Mouse (Mus musculus): ENCODE data around the gene Nr2c2ap. TPM values are rescaled to one million over a fixed set of nuclear protein-coding genes. Genes with fewer than 3 reads are reported as not detected.

Nr2c2ap gene
- total RNA-seq, 4 experiments from 2014 or later: 24.5 to 26.7 (median 25.1) TPM

DNA sequence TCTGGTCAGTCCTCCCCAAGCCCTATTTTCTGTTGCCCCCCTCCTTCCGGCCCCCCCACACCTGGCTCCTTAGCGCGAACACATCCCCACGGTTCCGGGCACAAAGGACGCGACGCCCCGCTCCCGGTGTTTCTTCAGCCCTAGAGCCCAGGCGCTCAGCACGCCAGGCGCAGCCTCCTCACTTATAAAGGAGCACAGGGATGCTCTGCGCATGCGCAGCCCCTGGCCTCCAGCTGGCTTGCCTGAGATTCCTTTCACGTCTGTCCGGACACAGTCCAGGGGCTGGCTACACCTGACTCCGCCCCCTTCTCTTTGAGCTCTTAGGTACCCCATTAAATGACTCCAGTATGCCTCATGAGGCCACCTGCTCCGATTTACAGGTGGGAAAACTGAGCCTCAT lies 10.5 kb upstream of the Nr2c2ap start, which contains the start of gene Ncan:
Ncan (minus strand) TSS at position 207 of the 400 bp plus-strand sequence.
- no peak for DNase-seq

DNA sequence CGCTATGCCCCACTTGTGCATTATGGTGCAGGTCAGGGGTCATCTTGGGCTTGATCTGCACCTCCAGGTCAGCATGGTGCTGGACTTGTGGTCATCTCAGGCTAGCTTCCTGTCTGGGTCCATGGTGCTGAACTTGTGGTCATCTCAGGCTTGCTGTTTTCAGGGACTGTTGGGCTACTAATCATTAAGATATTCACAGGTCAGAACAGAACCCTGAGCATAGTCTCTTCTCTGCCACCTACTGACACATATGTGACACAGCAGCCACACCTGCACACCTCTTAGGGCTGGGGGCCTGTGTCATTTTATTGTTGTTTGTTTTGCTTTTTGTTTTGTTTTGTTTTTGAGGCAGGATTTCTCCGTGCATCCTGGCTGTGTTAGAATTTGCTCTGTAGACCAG lies 8.3 kb upstream of the Nr2c2ap start:
- no peak for DNase-seq

DNA sequence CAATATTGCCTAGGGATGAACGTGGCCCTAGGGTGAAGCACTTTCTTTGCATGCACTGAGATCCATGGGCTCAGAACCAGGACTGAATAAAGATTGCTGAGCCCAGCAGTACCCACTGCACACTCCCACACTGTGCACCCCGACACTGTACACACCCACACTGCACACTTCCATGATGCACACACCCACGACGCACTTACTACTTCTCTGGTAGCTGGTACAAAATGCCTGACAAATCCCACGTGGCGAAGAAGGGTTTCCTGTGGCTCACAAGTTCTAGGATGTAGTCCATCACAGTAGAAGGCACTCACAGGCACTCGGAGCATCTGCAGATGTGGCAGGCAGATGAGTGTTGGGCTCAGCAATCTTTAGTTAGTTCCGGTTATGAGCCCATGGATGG lies 6.1 kb upstream of the Nr2c2ap start:
- no peak for DNase-seq

DNA sequence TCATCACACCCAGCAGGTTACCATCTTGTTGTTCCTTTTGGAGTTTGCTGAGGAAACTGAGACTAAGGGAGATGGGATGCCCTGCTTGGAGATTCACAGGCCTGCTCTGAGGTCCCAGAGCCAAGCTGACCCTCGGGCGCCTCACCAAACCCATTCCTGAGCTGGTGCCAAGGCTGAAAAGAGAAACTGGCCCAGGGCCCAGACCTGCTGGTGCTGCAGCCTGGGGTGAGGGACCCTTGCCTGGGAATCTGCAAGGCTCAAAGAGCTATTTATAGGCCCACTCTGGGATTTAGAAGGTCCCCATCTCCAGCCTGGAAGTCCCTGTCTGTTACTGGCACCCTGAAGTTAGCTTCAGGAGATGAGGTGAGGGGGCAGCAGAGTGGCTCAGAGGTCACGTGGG lies 2.7 kb upstream of the Nr2c2ap start:
- peak; percentile 34 for DNase-seq

DNA sequence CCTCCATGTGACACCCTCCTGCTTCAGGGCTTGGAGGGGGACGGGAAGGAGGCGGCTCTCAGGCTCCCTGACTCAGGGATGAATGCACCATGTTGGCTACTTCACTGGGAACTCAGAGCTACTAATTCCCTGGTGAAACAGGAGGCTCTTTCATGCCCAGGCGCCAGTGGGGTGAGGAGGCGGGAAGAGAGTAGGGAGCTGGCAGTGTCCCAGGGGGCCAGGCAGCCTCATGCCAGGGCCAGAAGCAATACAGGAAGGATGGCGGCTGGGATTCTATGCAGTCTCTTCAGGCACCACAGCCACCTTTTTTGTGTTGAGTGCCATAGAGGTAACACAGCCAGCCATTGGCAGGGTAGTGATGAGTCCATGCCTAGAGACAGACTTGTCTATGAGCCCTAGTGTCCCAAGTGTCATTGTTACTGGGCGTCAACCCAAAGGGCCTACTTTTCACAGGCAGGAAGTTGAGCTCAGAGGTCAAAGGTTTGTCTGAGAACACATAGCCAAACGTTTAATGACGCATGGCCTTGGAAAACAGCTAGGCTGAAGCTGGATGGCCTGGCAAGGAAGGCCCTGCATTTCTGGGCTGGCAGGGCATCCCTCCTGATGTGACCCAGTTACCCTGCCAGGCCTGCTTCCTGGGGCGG lies 1.7 kb upstream of the Nr2c2ap start:
- DNase-seq: peak; percentile 28

DNA sequence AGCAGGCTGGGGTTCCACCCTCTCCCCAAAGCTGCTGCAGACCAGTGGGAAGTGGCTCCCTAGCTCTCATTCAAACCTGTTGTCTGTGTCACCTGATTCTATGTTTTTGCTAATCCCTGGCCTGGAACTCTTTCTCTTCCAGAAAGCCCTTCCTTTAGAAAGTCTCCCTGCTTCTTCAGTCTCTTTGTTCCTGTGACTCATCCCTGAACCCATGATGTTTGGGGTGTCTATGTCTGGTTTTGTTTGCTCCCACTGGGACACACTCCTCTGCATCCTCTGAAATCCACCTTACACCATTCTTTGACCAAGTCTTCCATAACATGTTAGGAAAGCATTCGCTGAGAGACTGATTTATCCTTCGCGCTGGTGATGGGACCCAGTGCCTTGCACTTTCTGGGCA lies 1.1 kb upstream of the Nr2c2ap start:
- DNase-seq: no peak

DNA sequence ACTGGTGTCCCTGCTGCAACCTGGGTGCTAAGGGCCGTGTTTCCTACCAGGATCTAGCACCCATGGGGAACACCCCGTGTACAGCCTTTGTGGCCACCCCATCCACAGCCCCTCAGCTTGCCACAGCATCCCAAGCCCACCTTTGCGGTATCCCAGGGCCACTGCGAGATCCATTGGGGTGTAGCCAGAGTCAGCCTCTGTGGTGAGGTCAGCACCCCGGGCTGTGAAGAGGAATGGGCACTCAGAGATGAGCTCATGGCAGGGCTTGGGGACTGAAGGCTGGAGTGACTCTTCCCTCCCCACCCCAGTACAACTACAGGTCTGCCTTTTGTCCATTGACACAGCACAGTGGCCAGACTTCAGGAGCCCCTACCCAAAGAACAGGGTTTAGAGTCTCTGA lies 3.0 kb downstream of the Nr2c2ap start:
- DNase-seq: no peak

DNA sequence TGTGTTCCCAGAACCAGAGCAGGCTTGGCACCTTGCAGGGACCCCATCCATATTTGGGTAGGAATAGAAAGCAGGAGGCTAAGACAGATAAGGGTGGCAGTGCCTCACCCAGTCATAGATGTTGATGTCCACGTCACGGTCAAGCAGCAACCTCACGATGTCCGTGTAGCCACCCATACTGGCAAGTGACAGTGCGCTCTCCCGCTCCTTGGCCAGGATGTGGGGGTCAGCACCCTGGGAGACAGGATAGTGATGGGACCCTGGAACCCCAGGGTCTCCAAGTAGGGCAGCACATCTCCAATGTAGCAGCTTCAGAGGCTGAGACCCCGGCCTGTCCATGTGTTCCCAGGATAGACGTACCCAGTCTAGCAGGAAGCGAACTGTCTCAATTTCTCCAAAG lies 3.8 kb downstream of the Nr2c2ap start:
- DNase-seq: no peak

DNA sequence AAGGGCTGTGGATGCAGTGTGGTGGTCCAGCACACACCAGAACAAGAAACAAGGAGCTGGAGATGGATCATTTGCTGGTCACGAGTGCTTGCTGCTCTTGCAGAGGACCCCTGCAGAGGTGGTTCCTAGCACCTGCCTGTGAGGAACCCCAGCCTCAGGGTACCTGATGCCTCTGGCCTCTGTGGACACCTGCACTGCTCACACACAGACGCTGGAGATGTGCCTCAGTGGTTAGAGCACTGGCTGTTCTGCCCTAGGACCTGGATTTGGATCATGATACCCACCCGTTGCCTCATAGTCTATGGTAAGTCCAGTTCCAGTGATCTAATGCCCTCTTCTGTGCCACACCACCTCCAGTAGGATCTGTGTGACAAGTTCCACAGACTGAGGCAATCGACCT lies 5.5 kb downstream of the Nr2c2ap start:
- no peak for DNase-seq

DNA sequence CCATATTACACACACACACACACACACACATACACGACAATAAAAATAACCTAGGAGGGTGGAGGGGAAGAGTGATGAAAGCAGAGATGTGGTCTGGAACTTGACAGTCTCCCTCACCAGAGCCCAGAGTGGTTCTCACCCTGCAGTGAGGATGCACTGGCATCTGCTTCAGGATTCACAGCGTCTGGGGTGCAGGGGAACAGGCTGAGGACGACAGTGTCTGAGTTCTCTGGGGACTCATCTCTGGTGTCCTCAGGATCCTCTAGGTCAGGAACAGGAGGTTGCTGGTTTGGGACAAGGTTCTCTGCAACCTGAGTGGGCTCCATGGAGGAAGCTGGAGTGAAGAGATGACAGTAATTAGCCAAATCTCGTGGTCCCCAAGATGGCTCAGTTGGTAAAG lies 6.8 kb downstream of the Nr2c2ap start:
- no peak for DNase-seq

DNA sequence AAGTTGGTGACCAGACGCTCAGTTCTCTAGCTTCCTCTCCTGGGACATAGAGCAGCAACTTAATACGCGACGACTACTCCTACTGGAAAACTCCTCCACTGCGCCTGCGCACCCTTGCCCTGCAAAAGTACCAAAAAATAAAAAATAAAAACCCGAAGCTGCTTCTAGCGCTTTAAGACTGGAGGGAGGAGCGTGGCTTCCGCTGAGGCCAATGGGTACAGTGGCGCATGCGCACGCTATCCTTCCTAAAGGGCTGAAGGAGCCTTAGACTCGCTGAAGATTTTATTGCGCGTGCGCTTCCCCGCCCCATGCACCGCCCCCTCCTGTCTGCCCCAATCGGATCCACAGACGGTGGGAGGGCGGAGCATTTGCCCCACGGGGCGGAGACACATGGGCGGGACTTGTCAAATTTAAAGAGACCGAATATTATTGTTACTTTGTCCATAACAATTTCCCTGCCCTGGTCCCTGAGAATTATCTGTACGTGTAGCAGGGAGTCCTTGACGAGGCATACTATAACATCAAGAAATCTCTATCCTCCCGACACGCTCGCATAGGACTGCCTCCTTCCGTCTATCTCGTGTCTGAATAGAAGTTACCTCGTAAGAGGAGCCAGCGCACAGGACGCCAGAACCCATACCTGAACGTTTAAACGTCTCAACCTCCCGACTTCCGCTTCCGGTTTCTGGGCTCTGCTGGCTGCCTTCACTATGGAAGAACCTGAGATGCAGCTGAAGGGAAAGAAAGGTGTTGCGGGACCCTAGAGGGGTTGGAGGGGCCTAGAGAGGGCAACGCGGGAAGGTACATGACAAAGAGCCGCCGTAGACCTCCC lies 8.1 kb downstream of the Nr2c2ap start, which contains the start of the genes Rfxank, Borcs8 and Mef2b:
Rfxank (minus strand) TSS at position 129 of the 832 bp plus-strand sequence.
Borcs8 (plus strand) TSS at position 474 of the 832 bp plus-strand sequence.
Mef2b (plus strand) TSS at position 686 of the 832 bp plus-strand sequence.
- peak; percentile 99 for DNase-seq

DNA sequence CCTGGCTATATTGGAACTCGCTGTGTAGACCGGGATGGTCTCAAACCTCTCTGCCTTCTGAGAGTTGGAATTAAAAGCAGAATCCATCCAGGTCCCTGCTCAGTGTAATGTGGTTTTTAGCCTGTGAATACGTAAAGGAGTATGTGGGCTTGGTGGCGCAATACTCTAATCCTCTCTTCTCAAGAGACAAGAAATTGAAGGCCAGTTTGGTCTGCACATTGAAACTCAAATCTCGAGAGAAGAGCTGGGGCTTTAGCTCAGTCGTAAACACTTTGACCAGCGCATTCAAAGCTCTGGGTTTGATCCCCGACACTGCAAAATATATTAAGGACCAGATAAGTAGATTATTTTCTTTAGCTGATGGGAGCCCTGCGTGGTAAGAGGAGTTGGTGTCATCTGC lies 8.8 kb downstream of the Nr2c2ap start:
- no peak for DNase-seq

DNA sequence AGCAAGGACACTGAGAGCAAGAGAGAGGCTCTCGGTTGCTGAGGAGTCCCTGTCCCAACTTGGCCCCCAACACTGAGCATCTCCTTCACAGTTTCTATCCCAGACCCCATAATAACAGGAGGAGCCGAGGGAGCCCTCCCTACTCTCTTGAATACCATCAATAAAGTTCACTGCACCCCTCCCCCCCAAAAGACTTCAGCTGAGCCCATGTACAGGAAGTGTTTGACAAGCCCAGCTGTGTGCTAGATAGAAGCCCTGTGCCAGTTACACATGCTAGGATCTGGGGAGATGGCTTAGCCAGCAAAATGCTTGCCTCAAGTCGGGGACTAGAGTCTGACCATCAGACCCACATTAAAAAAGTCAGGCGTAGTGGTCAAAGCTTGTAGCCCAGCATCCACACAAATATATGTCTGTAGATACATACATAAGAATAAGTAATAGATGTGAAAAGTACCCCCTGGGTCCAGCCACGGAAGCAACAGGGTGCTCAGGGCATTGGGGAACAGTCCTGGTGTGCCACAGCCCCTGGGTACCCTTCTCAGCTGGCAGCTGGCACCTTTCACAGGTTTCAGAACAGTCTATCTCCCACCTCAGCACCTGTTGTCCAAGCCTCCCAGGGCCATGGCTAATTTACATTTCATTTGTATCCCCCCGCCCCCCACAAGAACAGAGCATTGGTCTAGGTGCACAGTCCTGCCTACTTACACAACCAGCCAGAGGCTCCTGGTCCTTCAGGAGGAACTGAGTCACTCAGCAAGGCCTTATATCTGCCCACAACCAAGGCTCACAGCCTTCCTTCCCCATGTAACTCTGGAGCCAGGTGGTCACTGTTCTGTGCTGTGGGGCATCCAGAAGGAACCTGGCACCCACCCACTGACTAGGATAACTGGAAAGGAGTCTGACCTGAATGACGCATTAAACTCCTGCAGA lies 16.8 kb downstream of the Nr2c2ap start:
- no peak for DNase-seq

DNA sequence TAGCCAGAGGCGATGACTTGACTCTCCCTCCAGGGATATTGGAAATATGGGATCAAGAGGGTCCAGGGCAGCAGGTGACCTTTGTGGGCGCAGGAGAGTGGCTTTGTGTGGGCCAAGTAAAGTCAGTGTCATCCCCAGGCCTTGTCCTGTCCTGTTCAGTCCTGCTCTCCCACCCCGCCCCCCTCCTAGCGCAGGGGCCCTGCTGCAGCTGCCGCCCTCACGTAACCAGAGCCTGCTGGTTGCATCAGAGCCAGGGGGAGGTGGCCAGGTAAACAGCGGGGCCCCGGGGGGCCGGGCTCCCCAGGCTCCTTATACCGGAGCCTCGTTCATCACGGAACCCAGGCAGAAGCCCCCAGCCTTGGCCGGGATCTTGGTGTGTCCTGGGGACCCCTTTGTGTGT lies 19.0 kb downstream of the Nr2c2ap start:
- DNase-seq: no peak

DNA sequence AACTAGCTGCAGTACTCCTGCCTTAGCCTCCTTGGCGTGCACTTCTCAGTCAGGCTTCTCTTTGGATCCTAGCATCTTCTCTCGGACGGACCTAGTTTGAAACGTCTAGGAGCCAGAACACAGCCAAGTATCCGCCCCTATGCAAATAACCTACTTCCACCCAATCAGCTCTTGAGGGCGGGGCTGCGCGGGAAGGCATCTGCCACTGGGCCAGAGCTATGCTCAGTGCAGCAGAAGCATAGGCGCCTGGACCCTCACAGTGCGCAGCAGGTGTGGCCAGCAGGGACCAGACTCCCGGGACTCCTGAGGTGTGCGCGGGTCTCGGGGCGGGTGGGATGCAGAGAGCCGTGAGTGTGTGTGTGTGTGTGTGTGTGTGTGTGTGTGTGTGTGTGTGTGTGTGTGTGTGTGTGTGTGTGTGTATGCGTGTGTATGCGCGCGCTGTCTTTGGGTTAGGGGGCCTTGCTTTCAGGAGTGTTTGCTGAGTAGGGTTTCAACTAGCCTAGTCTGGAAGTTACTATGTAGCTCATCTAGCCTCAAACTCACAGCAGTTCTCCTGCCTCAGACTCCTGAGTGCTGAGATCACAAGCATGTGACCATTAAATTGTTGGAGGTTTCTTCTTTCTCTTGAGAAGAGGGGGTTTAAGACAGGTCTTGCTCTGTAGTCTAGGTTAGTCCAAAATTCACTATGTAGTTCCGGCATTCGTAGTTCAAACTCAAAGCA lies 21.6 kb downstream of the Nr2c2ap start:
- DNase-seq: peak; percentile 48

DNA sequence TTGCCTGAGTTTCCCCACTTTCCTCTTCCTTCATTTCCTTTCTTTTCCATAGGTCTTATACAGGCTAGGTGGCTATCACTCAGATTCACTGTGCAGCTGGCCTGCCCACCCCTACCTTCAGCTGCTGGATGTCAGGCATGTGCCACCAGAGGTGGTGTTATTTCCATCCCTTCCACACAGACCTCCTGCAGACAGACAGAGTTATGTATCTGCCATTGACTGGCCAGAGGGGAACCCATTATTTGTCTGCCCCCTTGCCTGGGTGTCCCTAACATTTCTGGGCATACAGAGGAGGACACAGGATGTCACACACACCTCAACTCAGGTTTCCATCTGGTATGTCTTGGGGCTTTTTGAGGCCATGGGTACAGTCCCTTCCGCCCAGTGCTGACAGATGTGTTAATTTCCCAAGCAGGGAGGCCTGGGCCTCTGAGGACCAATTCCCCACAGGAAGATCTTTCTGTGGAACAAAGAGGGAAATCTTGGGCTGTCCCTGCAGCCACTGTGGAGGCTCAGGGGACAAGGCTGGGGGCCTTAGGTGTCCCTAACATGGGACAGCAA lies 26.2 kb downstream of the Nr2c2ap start:
- DNase-seq: no peak

DNA sequence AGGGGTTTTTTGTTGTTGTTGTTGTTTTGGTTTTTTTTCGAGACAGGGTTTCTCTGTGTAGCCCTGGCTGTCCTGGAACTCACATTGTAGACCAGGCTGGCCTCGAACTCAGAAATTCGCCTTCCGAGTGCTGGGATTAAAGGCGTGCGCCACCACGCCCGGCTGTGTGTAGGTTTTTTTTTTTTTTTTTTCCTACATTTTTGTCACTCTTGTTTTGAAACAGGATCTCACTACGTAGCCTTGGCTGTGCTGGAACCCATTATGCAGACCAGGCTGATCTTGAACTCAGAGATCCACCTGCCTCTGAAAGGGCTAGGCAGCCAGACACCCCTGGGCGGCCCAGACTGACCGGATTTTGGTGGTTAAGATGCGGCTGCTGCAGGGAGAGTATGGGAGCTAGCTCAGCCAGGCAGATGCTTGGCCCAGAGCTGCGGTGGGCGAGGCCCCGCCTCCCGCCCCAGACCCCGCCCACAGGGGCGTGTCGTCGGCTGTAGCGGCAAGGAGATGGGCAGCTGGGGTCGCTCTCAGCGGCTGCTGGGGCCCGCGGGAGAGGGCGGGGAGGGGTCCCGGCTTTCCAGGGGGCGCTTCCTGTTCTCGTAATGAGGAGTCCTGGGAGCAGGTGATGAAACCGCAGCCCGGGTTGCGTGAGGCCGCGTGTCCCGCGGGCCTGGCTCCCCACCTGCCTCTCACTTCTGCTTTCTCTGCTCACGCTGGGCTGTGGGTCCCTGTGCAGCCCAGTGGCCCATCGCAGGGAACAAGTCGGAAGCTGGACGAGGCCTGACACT lies 27.1 kb downstream of the Nr2c2ap start:
- DNase-seq: peak; percentile 45

DNA sequence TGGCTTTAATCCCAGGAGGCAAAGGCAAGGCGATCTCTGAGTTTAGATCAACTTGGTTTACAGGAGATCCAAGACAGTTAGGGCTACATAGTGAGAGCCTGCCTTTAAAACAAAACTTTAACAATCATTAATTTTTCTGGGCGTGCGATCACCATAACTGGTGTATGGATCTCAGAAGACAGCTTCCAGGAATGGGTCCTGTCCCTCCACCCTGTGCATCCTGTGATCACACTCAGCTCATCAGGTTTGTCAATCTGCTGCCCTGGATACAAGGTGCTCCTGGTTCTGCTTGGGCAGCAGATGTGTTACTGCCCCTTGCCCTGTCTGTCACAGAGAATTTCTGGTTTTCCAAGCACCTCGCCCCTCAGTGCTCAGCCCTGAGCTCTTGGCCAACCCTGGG lies 28.1 kb downstream of the Nr2c2ap start:
- no peak for DNase-seq

DNA sequence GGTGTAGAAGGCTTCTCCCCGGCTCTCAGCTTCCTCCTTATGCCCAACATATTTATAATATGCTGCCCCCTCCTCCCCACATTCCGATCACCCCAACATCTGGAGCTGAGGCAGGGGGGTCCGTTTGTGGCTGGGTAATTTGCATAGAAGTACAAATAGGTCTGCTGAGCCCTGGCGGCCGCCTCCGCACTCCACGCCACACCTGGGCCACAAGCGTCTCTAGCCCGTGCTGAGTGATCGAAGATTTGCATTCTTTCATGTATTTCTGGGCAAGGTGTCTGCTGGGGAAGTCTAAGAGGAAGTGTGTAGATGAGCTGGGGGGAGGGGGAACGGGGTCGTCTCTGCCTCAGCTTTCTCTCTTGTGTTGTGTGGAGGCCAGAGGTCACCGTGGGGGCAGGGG lies 28.9 kb downstream of the Nr2c2ap start:
- DNase-seq: no peak

DNA sequence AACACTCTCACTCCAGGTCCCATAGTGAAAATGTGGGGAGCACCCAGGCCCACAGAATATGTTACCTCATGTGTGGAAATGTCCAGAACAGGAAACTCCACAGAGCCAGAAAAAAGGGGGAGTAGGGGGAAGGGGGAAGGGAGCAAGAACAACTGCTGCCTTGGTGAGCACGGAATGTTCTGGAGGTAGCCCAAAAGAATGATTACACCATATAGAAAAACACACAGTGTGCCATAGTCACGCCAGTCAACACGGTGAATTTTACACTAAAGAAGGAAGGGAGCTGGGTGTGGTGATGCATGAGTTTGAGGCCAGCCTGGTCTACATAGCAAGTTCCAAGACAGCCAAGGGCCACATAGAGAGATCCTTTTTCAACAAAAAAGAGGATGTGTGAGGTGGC lies 32.2 kb downstream of the Nr2c2ap start:
- no peak for DNase-seq
